Mouse (Mus musculus) cerebellum, postnatal 25 days (tissue): Measurements from ENCODE around the gene Rad9b.

Source experiments
- DNase-seq, 2 experiments: peaks; one replicate each; pipeline ENCODE4 v3.0.0; 2021; ENCODE audit warnings: mixed read lengths in 2 of 2

The Rad9b gene

GRCm38 (mm10) chr5:122310699-122311098, 43.3 kb downstream of the Rad9b start:
- no peak for DNase-seq

GRCm38 (mm10) chr5:122306536-122306935, 47.5 kb downstream of the Rad9b start:
- DNase-seq = no peak

GRCm38 (mm10) chr5:122305472-122305871, 48.6 kb downstream of the Rad9b start:
- peak in 1 of 2 experiments; percentile 25 for DNase-seq

- DNase-seq = no peak
Observed at GRCm38 (mm10) chr5:122304541-122304940, 49.5 kb downstream of the Rad9b start.

- DNase-seq = peak in 1 of 2 experiments; percentile 34
Observed at GRCm38 (mm10) chr5:122303937-122304336, 50.1 kb downstream of the Rad9b start.

- DNase-seq = peak in 1 of 2 experiments; percentile 24
Observed at GRCm38 (mm10) chr5:122302810-122303745, 51.0 kb downstream of the Rad9b start.

GRCm38 (mm10) chr5:122300071-122300518, 53.9 kb downstream of the Rad9b start:
- DNase-seq = peak; percentile 59 to 68

- no peak for DNase-seq
Observed at GRCm38 (mm10) chr5:122295113-122295935, 58.7 kb downstream of the Rad9b start.

- no peak for DNase-seq
Observed at GRCm38 (mm10) chr5:122294219-122294735, 59.8 kb downstream of the Rad9b start.

- DNase-seq = no peak
Observed at GRCm38 (mm10) chr5:122293131-122293530, 60.9 kb downstream of the Rad9b start.

GRCm38 (mm10) chr5:122291553-122292339, 62.3 kb downstream of the Rad9b start:
- no peak for DNase-seq

- DNase-seq = no peak
Observed at GRCm38 (mm10) chr5:122291149-122291548, 62.9 kb downstream of the Rad9b start.

GRCm38 (mm10) chr5:122288147-122288811, 65.8 kb downstream of the Rad9b start:
- DNase-seq = no peak

- DNase-seq = no peak
Observed at GRCm38 (mm10) chr5:122287026-122287425, 67.0 kb downstream of the Rad9b start.

- no peak for DNase-seq
Observed at GRCm38 (mm10) chr5:122286191-122286590, 67.8 kb downstream of the Rad9b start.

- no peak for DNase-seq
Observed at GRCm38 (mm10) chr5:122285767-122286150, 68.3 kb downstream of the Rad9b start.

GRCm38 (mm10) chr5:122285029-122285766, 68.8 kb downstream of the Rad9b start:
- DNase-seq = peak; percentile 75 to 80

- DNase-seq = peak; percentile 93 to 98
Observed at GRCm38 (mm10) chr5:122284183-122285028, 69.6 kb downstream of the Rad9b start, which contains the start of gene Pptc7. Gene Pptc7 (plus strand): TSS chr5:122284365.

GRCm38 (mm10) chr5:122283828-122284182, 70.2 kb downstream of the Rad9b start:
- DNase-seq = no peak
